Mouse (Mus musculus) hindbrain, embryonic 11.5 days (tissue): ENCODE data around the gene Wipi2. TPM values are rescaled to one million over a fixed set of nuclear protein-coding genes. Genes with fewer than 3 reads are reported as not detected.

Source experiments
- ATAC-seq: fragments of 200-750 bp; cut with Nextera tagmentation; 2 replicates; pipeline ENCODE4 v1.8.0; 2017; ENCODE audit warnings: mild to moderate bottlenecking, moderate TSS enrichment, moderate library complexity; ENCODE audit not compliant: low FRiP score
- DNase-seq: peaks from one replicate; pipeline ENCODE4 v3.0.0-alpha.2; 2015; ENCODE audit warnings: low spot score
- H3K27ac ChIP-seq: fragments of 300-500 bp; sonication (generic); 2 replicates; pipeline ENCODE4 v1.5.1; 2014; ENCODE audit warnings: mild to moderate bottlenecking, low read depth, low read length
- H3K27me3 ChIP-seq: fragments of 300-500 bp; sonication (generic); 2 replicates; pipeline ENCODE4 v1.6.1; 2014; ENCODE audit warnings: mild to moderate bottlenecking, low read length, moderate library complexity, mixed read lengths; ENCODE audit not compliant: control insufficient read depth, insufficient read depth
- H3K36me3 ChIP-seq: fragments of 300-500 bp; sonication (generic); 2 replicates; pipeline ENCODE4 v1.6.1; 2014; ENCODE audit warnings: mild to moderate bottlenecking, low read length, moderate library complexity, mixed read lengths; ENCODE audit not compliant: control insufficient read depth, insufficient read depth
- H3K4me1 ChIP-seq: fragments of 300-500 bp; sonication (generic); replicated peaks from 2 replicates; pipeline ENCODE4 v1.6.1; 2014; ENCODE audit warnings: low read length, mixed read lengths; ENCODE audit not compliant: control insufficient read depth, insufficient read depth
- H3K4me2 ChIP-seq: fragments of 300-500 bp; sonication (generic); replicated peaks from 2 replicates; pipeline ENCODE4 v1.6.1; 2014; ENCODE audit warnings: mild to moderate bottlenecking, low read depth, low read length
- H3K4me3 ChIP-seq: fragments of 300-500 bp; sonication (generic); 2 replicates; pipeline ENCODE4 v1.5.1; 2014; ENCODE audit warnings: low read depth, low read length
- H3K9ac ChIP-seq: fragments of 300-500 bp; sonication (generic); 2 replicates; pipeline ENCODE4 v1.6.1; 2014; ENCODE audit warnings: low read depth, low read length
- H3K9me3 ChIP-seq: fragments of 300-500 bp; sonication (generic); 2 replicates; pipeline ENCODE4 v1.6.1; 2016; ENCODE audit warnings: low read length; ENCODE audit not compliant: control insufficient read depth
- WGBS: fragments of 180-500 bp; shearing (Covaris S2); extraction: QIAGEN DNeasy Blood & Tissue Kit; methylation state at CpG from one replicate; pipeline ENCODE4 v1.1.7; 2014; 5-methylcytosine and 5-hydroxymethylcytosine counted together
- polyA plus RNA-seq: library from polyadenylated mRNA; unstranded; fragments of >200 nt; fragmentation: Nextera tagmentation; extraction: Ambion mirVana; gene quantifications from 2 replicates; pipeline ENCODE4 v1.2.1, GENCODE M21; 2014

Wipi2 gene
- polyA plus RNA-seq, 1 experiment from 2014 or later, result 43.3 TPM

DNA sequence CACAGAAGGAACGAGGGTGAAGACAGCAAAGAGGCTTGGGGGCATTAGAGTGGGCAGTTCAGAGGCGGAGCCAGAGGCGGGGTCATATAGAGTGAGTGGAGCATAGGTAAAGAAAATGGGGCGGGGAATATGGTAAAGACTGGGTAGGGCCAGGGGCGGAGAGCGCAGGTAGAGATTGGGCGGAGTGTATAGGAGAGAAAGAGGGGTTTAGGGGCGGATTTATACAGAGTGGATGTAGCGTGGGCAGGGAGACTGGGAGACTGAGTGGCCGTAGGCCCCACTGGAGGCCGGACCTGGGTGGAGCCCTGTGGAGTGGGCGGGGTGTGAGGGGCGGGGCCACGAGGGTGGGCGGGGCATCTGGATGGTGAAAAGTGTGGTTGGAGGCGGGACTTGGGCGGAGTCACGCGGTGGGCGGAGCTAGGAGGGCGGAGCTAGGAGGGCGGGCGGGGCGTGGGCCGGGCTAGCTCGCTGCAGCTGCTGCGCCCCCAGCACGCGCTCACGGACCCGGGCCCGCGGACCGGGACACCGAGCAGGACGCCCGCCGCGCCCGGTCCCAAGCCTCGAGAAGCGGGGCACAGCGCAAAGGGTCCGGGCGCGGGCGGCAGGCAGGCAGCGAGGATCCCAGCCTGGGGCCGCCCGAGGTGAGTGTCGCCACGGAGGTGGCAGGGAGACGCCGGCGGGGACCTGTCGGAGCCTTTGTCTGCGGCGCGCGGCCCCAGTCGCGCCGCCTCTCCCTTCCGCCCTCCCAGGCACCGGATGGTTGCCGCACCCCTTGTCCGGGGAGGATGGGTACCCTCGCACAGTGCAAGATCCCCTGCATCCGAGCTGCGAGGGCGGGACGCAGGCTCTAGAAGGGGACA is 74.4 kb downstream of the Wipi2 start:
- no peak overlapping the region for H3K27ac ChIP-seq

DNA sequence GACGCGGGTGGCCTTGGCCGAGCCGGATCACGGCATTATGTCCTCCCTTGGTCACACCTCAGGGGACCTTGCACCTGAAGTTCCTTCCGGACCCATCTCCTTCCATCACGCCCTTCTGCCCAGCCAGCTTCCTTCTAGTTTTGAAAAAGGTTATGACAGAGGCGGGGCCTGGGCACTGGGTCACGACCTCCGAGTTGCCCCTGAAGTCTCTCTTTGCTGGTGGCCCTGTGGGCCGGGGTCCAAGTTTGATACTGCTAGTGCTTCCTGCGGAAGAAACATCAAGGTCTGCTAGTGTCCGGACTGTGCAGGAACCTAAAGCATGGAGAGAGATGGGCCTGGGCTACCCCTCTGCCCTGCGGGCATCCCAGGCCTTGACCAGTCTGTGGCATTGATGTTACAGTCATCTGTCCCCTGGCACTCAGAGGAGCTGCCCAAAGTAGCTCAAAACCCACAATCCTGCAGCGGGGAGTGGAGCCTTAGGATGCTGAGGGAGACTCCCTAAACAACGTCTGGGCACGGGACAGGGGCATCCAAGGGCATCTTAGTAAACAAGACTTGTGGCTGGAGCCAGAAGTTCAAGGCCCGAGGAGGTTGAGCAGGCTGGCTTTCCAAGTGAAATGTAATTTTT is 75.1 kb downstream of the Wipi2 start:
- 22% methylated on average over 18 of the region's 18 CpGs for WGBS
- Histone ChIP-seq H3K9ac (peak overlapping the region; percentile 55), H3K36me3 (no peaks in the 10 kb centered on the region), H3K27me3 (peaks cover 3% of the 10 kb centered on the region), H3K4me3 (peak overlapping the region; percentile 43), H3K9me3 (no peaks in the 10 kb centered on the region), H3K4me1 (0 out of 2 replicates have a peak, but pooled peaks cover 5% of the 10 kb centered on the region), H3K4me2 (peak overlapping the region; percentile 64), H3K27ac (no peak overlapping the region)
- DNase-seq (peak; percentile 26), ATAC-seq (peak; percentile 23; the same call in 1 of the 2 replicates)

More for the DNA sequence above, 74.4 kb downstream of the Wipi2 start:
- peak overlapping the region; percentile 64 for H3K4me2 ChIP-seq
- H3K27me3 ChIP-seq, result peaks cover 3% of the 10 kb centered on the region
- peak; percentile 89 for ATAC-seq
- no peaks in the 10 kb centered on the region for H3K9me3 ChIP-seq
- H3K4me3 ChIP-seq, result peak overlapping the region; percentile 43
- H3K9ac ChIP-seq, result peak overlapping the region; percentile 55
- no peaks in the 10 kb centered on the region for H3K36me3 ChIP-seq
- H3K4me1 ChIP-seq, result 0 out of 2 replicates have a peak, but pooled peaks cover 5% of the 10 kb centered on the region
- under 1% methylated on average over 46 of the region's 72 CpGs for WGBS
- DNase-seq, result peak; percentile 88

DNA sequence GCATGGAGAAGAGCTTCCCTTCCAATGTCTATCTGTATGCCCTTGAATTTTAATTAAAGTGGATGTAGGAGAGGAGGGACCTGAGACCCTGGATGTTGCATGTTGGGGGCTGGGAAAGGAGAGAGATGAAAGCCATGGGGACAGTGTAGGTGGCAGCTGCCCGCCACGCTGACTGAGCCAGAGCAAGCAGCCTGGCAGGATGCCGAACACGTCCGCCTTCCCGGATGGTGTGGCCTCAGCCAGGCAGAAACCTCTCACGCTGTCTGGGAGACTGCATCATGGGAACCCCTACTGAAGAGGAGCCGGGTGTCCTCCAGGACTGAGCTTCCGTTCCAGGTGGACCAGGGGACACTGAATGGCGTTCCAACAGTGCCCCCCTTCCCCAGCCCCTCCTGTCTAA is 76.1 kb downstream of the Wipi2 start:
- no peak overlapping the region for H3K9ac ChIP-seq
- ATAC-seq (no peak), DNase-seq (no peak)
- 0 out of 2 replicates have a peak, but pooled peaks cover 5% of the 10 kb centered on the region for H3K4me1 ChIP-seq
- no peak overlapping the region for H3K27ac ChIP-seq
- H3K27me3 ChIP-seq, result peaks cover 3% of the 10 kb centered on the region
- no peaks in the 10 kb centered on the region for H3K36me3 ChIP-seq
- 0 out of 2 replicates have a peak overlapping the region, but pooled peaks have one; percentile 8 for H3K4me3 ChIP-seq
- peak overlapping the region; percentile 64 for H3K4me2 ChIP-seq
- H3K9me3 ChIP-seq, result no peaks in the 10 kb centered on the region
- 83% methylated on average over 10 of the region's 10 CpGs for WGBS

DNA sequence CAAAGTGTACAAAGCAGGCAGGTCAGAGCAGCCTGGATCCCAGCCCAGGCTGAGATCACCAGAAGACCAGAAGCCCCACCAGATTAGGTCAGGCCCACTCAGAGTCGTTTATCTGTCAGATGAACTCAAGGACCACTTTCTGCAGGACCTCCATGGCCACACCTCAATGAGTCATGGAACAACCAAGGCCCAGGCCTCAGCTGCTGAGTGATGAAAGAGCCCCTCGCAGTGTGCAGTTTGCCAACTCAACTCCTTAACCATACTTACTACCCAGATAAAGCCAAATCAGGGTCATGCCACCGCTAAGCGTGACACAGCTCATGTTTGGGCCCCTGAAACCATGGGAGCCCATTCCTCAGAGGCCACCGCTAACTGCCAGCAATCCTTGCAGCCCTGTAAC is 80.2 kb downstream of the Wipi2 start:
- H3K36me3 ChIP-seq, result peaks cover 9% of the 10 kb centered on the region; the same call in 1 of the 2 replicates
- H3K27me3 ChIP-seq, result no peaks in the 10 kb centered on the region
- H3K9me3 ChIP-seq, result no peaks in the 10 kb centered on the region
- 0 out of 2 replicates have a peak, but pooled peaks cover 5% of the 10 kb centered on the region for H3K4me1 ChIP-seq
- DNase-seq, result no peak
- WGBS, result 89% methylated on average over 5 of the region's 5 CpGs
- H3K27ac ChIP-seq, result no peak overlapping the region
- H3K9ac ChIP-seq, result no peak overlapping the region
- ATAC-seq, result no peak
- H3K4me3 ChIP-seq, result no peak overlapping the region
- H3K4me2 ChIP-seq, result no peak overlapping the region

DNA sequence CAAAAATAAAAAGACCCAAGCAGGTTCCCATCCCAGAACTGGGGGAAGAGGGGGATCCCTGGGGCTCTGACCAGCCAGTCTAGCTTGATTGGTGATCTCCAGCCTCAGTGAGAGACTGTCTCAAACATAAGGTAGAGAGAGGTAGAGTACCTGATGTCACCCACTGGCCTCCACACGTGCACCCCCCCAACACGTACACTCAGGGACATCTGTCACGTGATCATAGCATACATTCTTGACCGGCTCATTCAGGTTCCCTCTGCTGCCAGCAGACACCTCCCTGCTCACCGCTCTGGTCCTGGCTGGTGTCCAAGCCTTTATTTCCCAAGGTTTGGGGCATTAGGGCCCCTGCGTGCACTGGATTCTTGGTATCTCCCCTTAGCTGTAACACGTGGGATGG is 81.9 kb downstream of the Wipi2 start:
- Histone ChIP-seq H3K9me3 (no peaks in the 10 kb centered on the region), H3K27me3 (no peaks in the 10 kb centered on the region), H3K36me3 (peaks cover 9% of the 10 kb centered on the region; the same call in 1 of the 2 replicates), H3K9ac (no peak overlapping the region), H3K27ac (no peak overlapping the region), H3K4me2 (no peak overlapping the region), H3K4me1 (no peaks in the 10 kb centered on the region), H3K4me3 (no peak overlapping the region)
- no peak for ATAC-seq
- WGBS, result 90% methylated on average over 7 of the region's 7 CpGs
- DNase-seq, result no peak

DNA sequence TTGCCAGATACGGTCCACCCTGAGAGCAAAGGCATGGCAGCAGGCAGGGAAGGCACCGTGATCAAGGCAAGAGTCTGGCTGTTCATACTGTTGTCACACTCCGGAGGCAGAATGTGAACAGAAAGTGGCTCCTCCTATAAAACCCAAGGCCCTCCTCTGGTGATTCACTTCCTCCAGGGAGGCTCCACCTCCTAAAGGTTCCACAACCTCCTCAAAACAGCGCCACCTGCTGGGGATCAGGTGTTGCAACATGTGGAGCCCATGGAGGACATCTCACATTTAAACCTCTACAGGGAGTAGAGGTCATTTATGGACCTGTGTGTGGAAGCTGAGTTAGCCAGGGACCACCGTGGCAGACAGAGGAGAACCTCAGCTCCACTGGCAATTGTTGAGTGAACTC is 84.9 kb downstream of the Wipi2 start:
- ATAC-seq (no peak), DNase-seq (no peak)
- no peak overlapping the region for H3K9ac ChIP-seq
- no peaks in the 10 kb centered on the region for H3K9me3 ChIP-seq
- H3K4me2 ChIP-seq, result no peak overlapping the region
- no peaks in the 10 kb centered on the region for H3K27me3 ChIP-seq
- H3K4me3 ChIP-seq, result no peak overlapping the region
- no peaks in the 10 kb centered on the region for H3K4me1 ChIP-seq
- WGBS, result 85% methylated on average over 5 of the region's 5 CpGs
- H3K36me3 ChIP-seq, result peaks cover 9% of the 10 kb centered on the region; the same call in 1 of the 2 replicates
- H3K27ac ChIP-seq, result no peak overlapping the region

DNA sequence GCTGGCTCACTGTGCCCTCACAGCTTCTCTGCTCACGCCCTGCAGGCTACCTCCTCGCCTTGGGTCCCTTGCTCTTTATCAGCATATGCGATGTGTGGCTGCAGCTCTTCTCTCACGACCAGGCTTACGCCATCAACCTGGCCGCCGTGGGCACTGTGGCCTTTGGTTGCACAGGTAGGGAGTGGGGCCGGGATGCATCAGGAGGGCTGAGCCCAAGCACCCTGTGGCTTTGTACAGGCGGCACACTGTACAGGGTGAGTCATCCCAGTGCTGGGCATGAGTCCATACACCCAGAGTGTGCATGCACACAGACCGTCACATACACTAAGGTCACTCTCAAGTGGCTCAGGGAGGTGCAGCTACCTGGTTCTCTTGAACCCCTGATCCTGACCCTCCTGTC is 86.5 kb downstream of the Wipi2 start:
- no peak overlapping the region for H3K27ac ChIP-seq
- peaks cover 9% of the 10 kb centered on the region; the same call in 1 of the 2 replicates for H3K36me3 ChIP-seq
- H3K4me1 ChIP-seq, result no peaks in the 10 kb centered on the region
- ATAC-seq (no peak), DNase-seq (no peak)
- no peak overlapping the region for H3K4me3 ChIP-seq
- no peaks in the 10 kb centered on the region for H3K27me3 ChIP-seq
- H3K4me2 ChIP-seq, result no peak overlapping the region
- 90% methylated on average over 10 of the region's 10 CpGs for WGBS
- H3K9me3 ChIP-seq, result no peaks in the 10 kb centered on the region
- H3K9ac ChIP-seq, result no peak overlapping the region

DNA sequence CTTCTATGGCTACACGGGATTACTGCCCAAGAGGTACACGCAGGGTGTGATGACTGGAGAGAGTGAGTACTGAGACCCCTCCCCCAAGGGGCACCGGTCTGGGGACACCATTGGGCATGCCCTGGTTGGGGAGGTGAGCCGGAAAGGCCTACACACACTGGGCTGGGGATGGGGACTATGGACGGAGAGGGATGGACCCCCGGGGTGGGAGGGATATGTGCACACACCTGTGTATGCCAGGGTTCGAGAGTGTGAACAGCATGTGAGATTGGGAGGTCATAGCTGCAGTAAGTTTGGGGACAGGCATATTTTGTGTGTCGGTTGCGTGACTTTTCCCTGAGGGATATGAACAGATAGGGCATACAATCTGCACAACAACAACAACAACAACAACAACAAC is 87.6 kb downstream of the Wipi2 start:
- peaks cover 12% of the 10 kb centered on the region for H3K36me3 ChIP-seq
- DNase-seq (no peak), ATAC-seq (no peak)

More for the DNA sequence above, 87.6 kb downstream of the Wipi2 start:
- H3K4me3 ChIP-seq, result no peak overlapping the region
- H3K27ac ChIP-seq, result no peak overlapping the region
- no peak overlapping the region for H3K4me2 ChIP-seq
- no peaks in the 10 kb centered on the region for H3K27me3 ChIP-seq
- H3K9ac ChIP-seq, result no peak overlapping the region
- H3K4me1 ChIP-seq, result no peaks in the 10 kb centered on the region
- 87% methylated on average over 9 of the region's 9 CpGs for WGBS
- H3K9me3 ChIP-seq, result no peaks in the 10 kb centered on the region
